Mouse (Mus musculus) liver, postnatal 0 days (tissue): Measurements from ENCODE around the gene Sox5.

Experiments
- CTCF ChIP-seq: sonication (generic); IDR thresholded peaks from 2 replicates; pipeline ENCODE4 v1.5.1; 2016; ENCODE audit warnings: antibody characterized with exemption, low read depth
- EP300 ChIP-seq: IDR thresholded peaks from 2 replicates; pipeline ENCODE4 v1.6.1; 2016; ENCODE audit warnings: antibody characterized with exemption, low read depth, mild to moderate bottlenecking

DNA sequence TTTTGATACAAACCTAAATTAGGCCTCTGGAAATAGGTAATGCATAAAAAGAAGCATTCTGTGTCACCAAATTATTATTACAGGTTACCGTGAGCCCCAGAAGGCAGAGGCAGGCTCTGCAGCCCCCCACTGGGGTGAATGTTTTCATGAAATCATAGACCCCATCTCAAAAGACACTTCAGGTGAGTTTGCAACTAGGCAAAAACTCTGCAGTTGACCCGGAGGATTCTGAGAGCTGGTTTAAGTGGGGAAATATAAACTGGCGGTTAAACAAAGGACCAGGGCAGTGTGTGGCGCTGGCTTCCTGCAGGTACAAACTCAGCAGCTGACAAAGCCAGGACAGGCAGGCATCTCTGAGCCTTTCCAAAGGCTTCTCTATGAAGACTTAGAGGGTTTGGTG, 30.2 kb downstream of the Sox5 start:
- TF ChIP-seq CTCF (no peak), EP300 (no peak)
